8 mouse cellular contexts compared by ENCODE assay signal in genomic region chr14:118937533-118938492, GRCm38 (mm10). TPM values are rescaled to one million over a fixed set of nuclear protein-coding genes. Genes with fewer than 3 reads are reported as not detected.
A peak's percentile ranks its signal among the peaks of the same experiment; 100 is the strongest.
DNase-seq lines count a peak whose midpoint lies in the region; ATAC-seq lines count a peak whose summit lies in the region.

TSS of gene Dnajc3 (plus strand) at chr14:118937976.

- peak; percentile 100 for DNase-seq in adrenal gland, adult (ENCODE audit: inconsistent age in 2 of 2, low spot score in 1 of 2)
- DNase-seq in embryo, embryonic 10.5 days (ENCODE audit: low spot score) = peak; percentile 99
- DNase-seq in gastrocnemius, postnatal 14 days = peak; percentile 100
- peak; percentile 100 for DNase-seq in left cerebral cortex, postnatal 10 days (ENCODE audit: extremely low spot score in 1 of 2, low spot score in 2 of 2)
- DNase-seq in right cerebral cortex, postnatal 25 days = peak; percentile 99
- DNase-seq in urinary bladder, postnatal 4 days (ENCODE audit: low spot score in 2 of 2) = peak; percentile 99 to 100

- intact Hi-C loops in gastrocnemius, postnatal 14 days (cut with DNase I; ENCODE audit: low total_unique reads) = no loop called here
- intact Hi-C loops in left cerebral cortex, postnatal 10 days (cut with DNase I) = loop anchor here (1.0 kb wide), 1 partner anchor 15 kb away; no protein-coding TSS in a partner anchor

- peak; percentile 93 for ATAC-seq in inflammation-experienced regulatory T-cells, adult 6 months
- peak; percentile 98 for ATAC-seq in megakaryocyte-erythroid progenitor cell, adult 5-6 weeks (replicated peaks; ENCODE audit: low FRiP score, low TSS enrichment, poor library complexity, severe bottlenecking)

RNA-seq across cellular contexts. Expression of gene Dnajc3, which starts in this region (rescaled TPM):
- total RNA-seq in gastrocnemius, postnatal 14 days (2021) = 10 to 100 TPM; 19.3 to 22.0 TPM
- polyA plus RNA-seq in inflammation-experienced regulatory T-cells, adult 6 months (2017; shearing (Covaris generic)) = 10 to 100 TPM; 39.4 to 48.4 (median 39.7) TPM
- 10 to 100 TPM; 25.3 to 26.2 TPM for total RNA-seq in left cerebral cortex, postnatal 10 days (2021)
- 21.3 and 26.6 TPM in 2 replicates for total RNA-seq in megakaryocyte-erythroid progenitor cell, adult 5-6 weeks (2014; fragmentation: Nextera tagmentation)
- total RNA-seq in megakaryocyte-erythroid progenitor cell, adult 5-6 weeks (2017) = 53.3 and 67.5 TPM in 2 replicates

Comparison
In these comparisons a context has a peak if more than half of its experiments do, and no peak if none do; other contexts are left out.
1. Peak in every context shown above with its lines: DNase-seq and ATAC-seq.